Mouse (Mus musculus): ENCODE results near the gene Pdha2.

DNA sequence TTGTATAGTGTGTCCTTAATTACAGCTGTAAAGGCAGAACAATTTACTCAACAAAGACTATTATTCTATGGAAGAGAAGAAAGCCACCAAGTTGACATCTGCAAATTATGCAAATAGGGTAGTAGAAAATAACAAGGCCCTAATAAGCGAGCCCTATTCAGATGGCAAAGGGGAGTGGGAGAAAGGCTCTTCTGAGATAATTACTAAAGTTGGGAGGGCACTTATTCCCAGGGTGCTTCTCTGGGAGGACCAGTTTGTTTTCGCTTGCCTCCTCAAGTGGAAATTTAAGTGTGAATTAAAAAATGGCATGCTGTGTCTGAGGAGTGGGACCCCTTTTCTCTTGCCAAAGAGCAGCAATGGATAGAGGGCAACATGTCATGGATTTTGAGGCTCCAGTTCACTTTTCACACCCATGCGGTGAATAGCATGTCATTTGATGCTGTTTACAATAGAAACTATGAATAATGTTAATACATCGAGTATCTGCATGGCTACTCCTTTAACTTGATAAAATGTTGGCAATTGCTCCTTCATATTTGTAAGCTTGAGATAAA lies 14.8 kb downstream of the Pdha2 start:
- no peak for TF ChIP-seq CTCF (IDR thresholded peaks at IDR 0.05 in 2 of 3, conservative IDR thresholded peaks at IDR 0.05 in 1 of 3; ENCODE audit: control insufficient read depth in 1 of 3, insufficient read depth in 1 of 3, low read depth in 2 of 3, low read length in 3 of 3, poor library complexity in 1 of 3, severe bottlenecking in 1 of 3)
- no peak for TF ChIP-seq TAL1 (IDR thresholded peaks at IDR 0.05; ENCODE audit: low read length)
- TF ChIP-seq RCOR1 (IDR thresholded peaks at IDR 0.05; ENCODE audit: low read depth, low read length) = no peak
- no peak for TF ChIP-seq USF1 (IDR thresholded peaks at IDR 0.05; ENCODE audit: low read depth, low read length)
- no peak for TF ChIP-seq TCF12 (IDR thresholded peaks at IDR 0.05; ENCODE audit: low read depth, low read length)
- TF ChIP-seq POLR2A (IDR thresholded peaks at IDR 0.05; ENCODE audit: control insufficient read depth in 1 of 2, insufficient read depth in 1 of 2, low read depth in 1 of 2, low read length in 2 of 2, poor library complexity in 1 of 2) = no peak
- TF ChIP-seq POLR2AphosphoS2 (IDR thresholded peaks at IDR 0.05; ENCODE audit: low read length) = no peak
- TF ChIP-seq ZNF384 (IDR thresholded peaks at IDR 0.05; ENCODE audit: low read depth, low read length) = no peak
- TF ChIP-seq SMC3 (IDR thresholded peaks at IDR 0.05; ENCODE audit: low read depth, low read length) = no peak
- no peak for TF ChIP-seq RAD21 (IDR thresholded peaks at IDR 0.05; ENCODE audit: low read depth, low read length)
- TF ChIP-seq GATA1 (IDR thresholded peaks at IDR 0.05; ENCODE audit: low read depth, low read length) = no peak
